Mouse (Mus musculus) limb, embryonic 12.5 days (tissue): ENCODE measurements around the gene Pglyrp1. TPM values are rescaled to one million over a fixed set of nuclear protein-coding genes. Genes with fewer than 3 reads are reported as not detected.

ENCODE experiments used
- ATAC-seq: fragments of 200-750 bp; cut with Nextera tagmentation; 2 replicates; pipeline ENCODE4 v1.8.0; 2017; ENCODE audit warnings: low read depth, moderate TSS enrichment; ENCODE audit not compliant: insufficient number of reproducible peaks, insufficient read depth, low FRiP score, low TSS enrichment
- H3K27ac ChIP-seq: fragments of 300-500 bp; sonication (generic); 2 replicates; pipeline ENCODE4 v1.5.1; 2016; ENCODE audit warnings: mild to moderate bottlenecking, moderate library complexity
- H3K27me3 ChIP-seq: fragments of 300-500 bp; sonication (generic); 2 replicates; pipeline ENCODE4 v1.6.1; 2016; ENCODE audit warnings: mild to moderate bottlenecking, moderate library complexity
- H3K36me3 ChIP-seq: fragments of 300-500 bp; sonication (generic); 2 replicates; pipeline ENCODE4 v1.6.1; 2016; ENCODE audit warnings: mild to moderate bottlenecking, moderate library complexity
- H3K4me1 ChIP-seq: fragments of 300-500 bp; sonication (generic); replicated peaks from 2 replicates; pipeline ENCODE4 v1.6.1; 2016
- H3K4me2 ChIP-seq: fragments of 300-500 bp; sonication (generic); 2 replicates; pipeline ENCODE4 v1.6.1; 2016; ENCODE audit warnings: mild to moderate bottlenecking, moderate library complexity
- H3K4me3 ChIP-seq: fragments of 300-500 bp; sonication (generic); replicated peaks from 2 replicates; pipeline ENCODE4 v1.5.1; 2016; ENCODE audit warnings: mild to moderate bottlenecking
- H3K9ac ChIP-seq: fragments of 300-500 bp; sonication (generic); replicated peaks from 2 replicates; pipeline ENCODE4 v1.6.1; 2016; ENCODE audit warnings: mild to moderate bottlenecking, moderate library complexity
- H3K9me3 ChIP-seq: fragments of 300-500 bp; sonication (generic); 2 replicates; pipeline ENCODE4 v1.6.1; 2016; ENCODE audit warnings: mild to moderate bottlenecking, moderate library complexity
- WGBS: fragments of 180-500 bp; shearing (Covaris S2); methylation state at CpG from one replicate; pipeline ENCODE4 v1.1.7; 2016; 5-methylcytosine and 5-hydroxymethylcytosine counted together
- polyA plus RNA-seq: library from polyadenylated mRNA; unstranded; fragments of >200 nt; fragmentation: Nextera tagmentation; extraction: Ambion mirVana; gene quantifications from 2 replicates; pipeline ENCODE4 v1.2.1, GENCODE M21; 2016

Gene Pglyrp1
- polyA plus RNA-seq, 1 experiment from 2014 or later = 0.60 TPM

- Histone ChIP-seq H3K27ac (no peak overlapping the region), H3K4me2 (no peak overlapping the region), H3K9me3 (no peaks in the 10 kb centered on the region), H3K4me1 (no peaks in the 10 kb centered on the region), H3K9ac (no peak overlapping the region), H3K27me3 (no peaks in the 10 kb centered on the region), H3K4me3 (no peak overlapping the region), H3K36me3 (no peaks in the 10 kb centered on the region)
- 80% methylated on average over 5 of the region's 5 CpGs for WGBS
- ATAC-seq = no peak
Observed at GRCm38 (mm10) chr7:18858310-18858916, 12.7 kb upstream of the Pglyrp1 start.

GRCm38 (mm10) chr7:18862801-18863200 lies 8.3 kb upstream of the Pglyrp1 start:
- 87% methylated on average over 6 of the region's 6 CpGs for WGBS
- ATAC-seq = no peak

GRCm38 (mm10) chr7:18868491-18868890 lies 2.6 kb upstream of the Pglyrp1 start:
- H3K4me2 ChIP-seq = no peak overlapping the region
- H3K9me3 ChIP-seq = no peaks in the 10 kb centered on the region; the same call in 1 of the 2 replicates
- 86% methylated on average over 2 of the region's 2 CpGs for WGBS
- H3K9ac ChIP-seq = no peak overlapping the region
- H3K4me1 ChIP-seq = no peaks in the 10 kb centered on the region
- H3K36me3 ChIP-seq = no peaks in the 10 kb centered on the region
- no peaks in the 10 kb centered on the region for H3K27me3 ChIP-seq
- H3K27ac ChIP-seq = no peak overlapping the region
- ATAC-seq = no peak
- no peak overlapping the region for H3K4me3 ChIP-seq

More at GRCm38 (mm10) chr7:18862801-18863200, 8.3 kb upstream of the Pglyrp1 start:
- Histone ChIP-seq H3K4me2 (no peak overlapping the region), H3K9me3 (no peaks in the 10 kb centered on the region; the same call in 1 of the 2 replicates), H3K27ac (no peak overlapping the region), H3K9ac (no peak overlapping the region), H3K27me3 (no peaks in the 10 kb centered on the region), H3K4me1 (no peaks in the 10 kb centered on the region), H3K36me3 (no peaks in the 10 kb centered on the region), H3K4me3 (no peak overlapping the region)

GRCm38 (mm10) chr7:18872014-18872802 lies 1.1 kb downstream of the Pglyrp1 start:
- peak overlapping the region; percentile 58 for H3K4me2 ChIP-seq
- H3K9ac ChIP-seq = peak overlapping the region; percentile 13; the same call in 1 of the 2 replicates
- peak; percentile 45; the same call in 1 of the 2 replicates for ATAC-seq
- H3K9me3 ChIP-seq = no peaks in the 10 kb centered on the region; the same call in 1 of the 2 replicates
- 20% methylated on average over 13 of the region's 14 CpGs for WGBS
- H3K27ac ChIP-seq = no peak overlapping the region
- no peaks in the 10 kb centered on the region for H3K4me1 ChIP-seq
- H3K27me3 ChIP-seq = no peaks in the 10 kb centered on the region
- H3K4me3 ChIP-seq = peak overlapping the region; percentile 35
- H3K36me3 ChIP-seq = no peaks in the 10 kb centered on the region

GRCm38 (mm10) chr7:18872816-18873215 lies 1.7 kb downstream of the Pglyrp1 start:
- H3K4me3 ChIP-seq = peak overlapping the region; percentile 35
- H3K9ac ChIP-seq = peak overlapping the region; percentile 13; the same call in 1 of the 2 replicates
- H3K9me3 ChIP-seq = no peaks in the 10 kb centered on the region; the same call in 1 of the 2 replicates
- no peaks in the 10 kb centered on the region for H3K4me1 ChIP-seq
- WGBS = 5% methylated on average over 7 of the region's 7 CpGs
- H3K4me2 ChIP-seq = peak overlapping the region; percentile 58
- H3K27me3 ChIP-seq = no peaks in the 10 kb centered on the region
- no peaks in the 10 kb centered on the region for H3K36me3 ChIP-seq
- ATAC-seq = no peak; the same call in 1 of the 2 replicates
- H3K27ac ChIP-seq = no peak overlapping the region

- Histone ChIP-seq H3K9ac (0 out of 2 replicates have a peak overlapping the region, but pooled peaks have one; percentile 13), H3K36me3 (no peaks in the 10 kb centered on the region), H3K27me3 (no peaks in the 10 kb centered on the region), H3K4me2 (peak overlapping the region; percentile 58), H3K27ac (no peak overlapping the region), H3K4me1 (no peaks in the 10 kb centered on the region), H3K4me3 (peak overlapping the region; percentile 35), H3K9me3 (no peaks in the 10 kb centered on the region)
- WGBS = 1% methylated on average over 10 of the region's 10 CpGs
- peak; percentile 73 for ATAC-seq
Observed at GRCm38 (mm10) chr7:18873253-18873652, 2.1 kb downstream of the Pglyrp1 start.

GRCm38 (mm10) chr7:18875372-18875771 lies 4.2 kb downstream of the Pglyrp1 start:
- Histone ChIP-seq H3K9me3 (no peaks in the 10 kb centered on the region), H3K4me3 (no peak overlapping the region), H3K27ac (no peak overlapping the region), H3K27me3 (no peaks in the 10 kb centered on the region), H3K36me3 (no peaks in the 10 kb centered on the region), H3K4me1 (no peaks in the 10 kb centered on the region), H3K9ac (no peak overlapping the region), H3K4me2 (no peak overlapping the region)
- WGBS = 83% methylated on average over 5 of the region's 5 CpGs
- ATAC-seq = no peak

- H3K4me3 ChIP-seq = no peak overlapping the region
- H3K9me3 ChIP-seq = no peaks in the 10 kb centered on the region
- ATAC-seq = no peak
- H3K36me3 ChIP-seq = no peaks in the 10 kb centered on the region
- no peak overlapping the region for H3K27ac ChIP-seq
- H3K9ac ChIP-seq = no peak overlapping the region
- no peaks in the 10 kb centered on the region for H3K4me1 ChIP-seq
- WGBS = 75% methylated on average over 7 of the region's 7 CpGs
- H3K27me3 ChIP-seq = no peaks in the 10 kb centered on the region
- H3K4me2 ChIP-seq = no peak overlapping the region
Observed at GRCm38 (mm10) chr7:18878691-18879090, 7.6 kb downstream of the Pglyrp1 start.

- 56% methylated on average over 9 of the region's 9 CpGs for WGBS
- ATAC-seq = no peak
- H3K9ac ChIP-seq = no peak overlapping the region
Observed at GRCm38 (mm10) chr7:18883991-18884744, 13.0 kb downstream of the Pglyrp1 start.

GRCm38 (mm10) chr7:18884745-18885422 lies 13.8 kb downstream of the Pglyrp1 start:
- Histone ChIP-seq H3K27me3 (no peaks in the 10 kb centered on the region), H3K4me2 (no peak overlapping the region), H3K4me1 (no peaks in the 10 kb centered on the region), H3K27ac (no peak overlapping the region), H3K9ac (no peak overlapping the region), H3K9me3 (no peaks in the 10 kb centered on the region), H3K4me3 (no peak overlapping the region), H3K36me3 (peaks cover 6% of the 10 kb centered on the region; the same call in 1 of the 2 replicates)
- no peak for ATAC-seq
- 55% methylated on average over 13 of the region's 13 CpGs for WGBS

More at GRCm38 (mm10) chr7:18883991-18884744, 13.0 kb downstream of the Pglyrp1 start:
- Histone ChIP-seq H3K4me2 (no peak overlapping the region), H3K4me1 (no peaks in the 10 kb centered on the region), H3K27ac (no peak overlapping the region), H3K4me3 (no peak overlapping the region), H3K9me3 (no peaks in the 10 kb centered on the region), H3K27me3 (no peaks in the 10 kb centered on the region), H3K36me3 (peaks cover 6% of the 10 kb centered on the region; the same call in 1 of the 2 replicates)
